Mouse (Mus musculus) adrenal gland, adult 18-20 months (tissue): Measurements from ENCODE around the gene Gdi2. TPM values are rescaled to one million over a fixed set of nuclear protein-coding genes. Genes with fewer than 3 reads are reported as not detected.

ENCODE experiments used
- DNase-seq, 2 experiments: peaks; one replicate each; pipeline ENCODE4 v3.0.0; 2021 to 2022; ENCODE audit warnings: low spot score in 2 of 2
- total RNA-seq, 2 experiments: library from RNA; stranded (reverse); gene quantifications; 1 replicate in 1 of 2; 2 replicates in 1 of 2; pipeline ENCODE4 v1.2.3; 2021

The Gdi2 gene
- total RNA-seq, 2 experiments from 2014 or later: 347 to 392 TPM

DNA sequence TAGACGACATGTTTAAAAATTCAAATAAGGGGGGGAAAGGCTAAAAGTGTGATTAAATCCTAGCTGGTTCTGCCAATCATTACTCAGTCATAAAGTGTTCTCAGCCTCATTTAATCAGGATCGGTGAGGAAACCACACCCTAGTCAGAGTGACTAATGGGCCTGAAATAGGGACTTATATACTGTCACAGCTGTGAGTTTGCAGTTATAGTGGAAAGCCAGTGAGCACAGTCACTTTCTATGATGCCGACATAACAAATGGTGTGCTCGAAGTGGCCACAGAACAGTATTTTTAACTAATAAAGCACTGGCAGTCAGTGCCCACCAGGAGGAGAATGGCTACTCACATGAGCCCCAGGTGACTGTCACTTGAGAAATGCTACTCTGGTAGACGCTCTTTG is 7.1 kb downstream of the Gdi2 start:
- DNase-seq: no peak

DNA sequence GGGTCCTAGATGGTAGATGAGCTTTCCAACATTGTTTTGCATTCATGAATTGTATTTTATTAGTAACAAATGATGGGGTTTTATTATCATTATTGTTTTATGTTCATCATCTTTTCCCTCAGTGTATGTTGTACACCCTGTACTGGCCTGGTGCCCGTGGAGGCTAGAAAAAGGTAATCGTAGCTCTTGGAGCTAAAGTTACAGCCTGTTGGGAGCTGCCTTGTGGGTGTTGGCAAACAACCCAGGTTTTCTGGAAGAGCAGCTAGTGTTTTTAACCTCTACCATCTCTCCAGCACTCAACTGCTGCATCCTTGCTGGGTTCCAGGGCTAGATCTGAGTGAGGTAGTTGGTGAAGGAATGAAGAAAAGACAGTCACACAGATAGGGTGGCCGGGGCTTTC is 9.5 kb downstream of the Gdi2 start:
- DNase-seq: no peak

DNA sequence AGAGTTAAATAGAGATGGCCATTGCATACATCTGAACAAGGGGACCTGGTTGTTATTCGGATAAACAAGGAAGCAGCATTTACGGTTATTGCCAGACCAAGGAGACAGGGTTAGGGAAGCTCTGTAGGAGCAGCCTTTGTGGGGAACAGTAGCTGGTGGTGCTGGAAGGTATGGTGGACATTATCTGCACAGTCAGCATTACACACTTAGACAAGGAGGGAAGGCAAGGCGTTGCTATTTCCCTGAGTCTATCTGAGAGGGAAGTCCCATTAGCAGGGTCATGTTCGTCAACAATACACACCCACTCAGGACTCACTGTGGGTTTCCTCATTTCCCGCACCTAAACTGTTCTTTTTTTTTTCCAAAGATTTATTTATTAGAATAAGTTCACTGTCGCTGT is 10.0 kb downstream of the Gdi2 start:
- no peak for DNase-seq

GRCm38 (mm10) chr13:3563130-3563529 is 25.3 kb downstream of the Gdi2 start:
- DNase-seq: no peak

GRCm38 (mm10) chr13:3563953-3564352 is 26.1 kb downstream of the Gdi2 start:
- DNase-seq: no peak

DNA sequence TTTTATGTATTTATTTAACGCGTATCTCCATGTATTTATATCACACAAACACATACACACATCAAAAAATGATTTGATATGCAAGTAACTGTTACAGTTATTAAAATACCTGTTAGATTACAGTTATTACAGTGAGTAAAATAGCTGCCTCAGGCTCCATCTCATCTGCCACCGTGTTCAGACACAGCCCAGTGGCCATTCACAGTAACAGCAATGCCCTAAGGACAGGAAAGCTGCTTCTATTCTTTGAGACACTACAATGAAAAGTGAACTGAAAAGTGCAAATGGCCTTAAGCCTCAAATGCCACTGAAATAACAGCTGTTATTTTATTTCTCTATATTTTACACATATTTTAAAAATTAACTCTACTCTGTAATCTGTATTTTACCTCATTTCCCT is 52.9 kb downstream of the Gdi2 start:
- no peak for DNase-seq

GRCm38 (mm10) chr13:3594311-3594710 is 56.4 kb downstream of the Gdi2 start:
- DNase-seq: no peak

GRCm38 (mm10) chr13:3596232-3596631 is 58.4 kb downstream of the Gdi2 start:
- DNase-seq: no peak

GRCm38 (mm10) chr13:3609780-3610117 is 71.9 kb downstream of the Gdi2 start:
- DNase-seq: no peak

DNA sequence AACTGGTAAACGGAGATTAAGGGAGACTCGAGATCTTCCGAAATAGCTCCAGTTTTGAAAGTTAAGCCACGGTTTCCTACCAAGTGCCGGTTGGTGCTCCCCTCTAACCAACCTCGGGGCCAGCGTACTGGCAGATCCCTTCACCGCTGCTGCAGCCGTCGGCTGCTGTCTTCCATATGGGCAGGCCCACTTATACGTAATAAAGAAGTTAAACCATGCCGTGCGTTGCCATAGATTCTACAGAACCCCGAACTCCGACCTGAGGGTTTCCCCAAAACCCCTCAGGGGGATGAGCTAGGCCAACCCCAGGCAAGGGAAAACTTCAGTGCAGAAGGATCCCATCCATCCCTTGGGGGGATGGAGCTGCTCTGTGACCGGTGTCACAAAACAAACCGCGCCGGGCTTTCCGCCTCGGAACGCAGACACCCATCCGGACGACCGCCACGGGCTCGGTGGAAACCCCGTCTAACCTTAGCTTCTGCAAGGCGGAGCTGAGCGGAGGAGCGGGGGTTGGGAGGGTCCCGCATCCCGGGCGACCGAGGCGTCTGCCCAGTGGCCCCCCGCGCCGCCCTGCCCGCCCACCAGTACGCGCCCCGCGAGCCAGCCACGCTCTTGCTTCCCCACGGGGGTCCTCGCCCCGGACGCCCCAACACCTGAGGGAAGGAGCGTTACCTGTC is 72.4 kb downstream of the Gdi2 start:
- DNase-seq: peak; percentile 48 to 49

DNA sequence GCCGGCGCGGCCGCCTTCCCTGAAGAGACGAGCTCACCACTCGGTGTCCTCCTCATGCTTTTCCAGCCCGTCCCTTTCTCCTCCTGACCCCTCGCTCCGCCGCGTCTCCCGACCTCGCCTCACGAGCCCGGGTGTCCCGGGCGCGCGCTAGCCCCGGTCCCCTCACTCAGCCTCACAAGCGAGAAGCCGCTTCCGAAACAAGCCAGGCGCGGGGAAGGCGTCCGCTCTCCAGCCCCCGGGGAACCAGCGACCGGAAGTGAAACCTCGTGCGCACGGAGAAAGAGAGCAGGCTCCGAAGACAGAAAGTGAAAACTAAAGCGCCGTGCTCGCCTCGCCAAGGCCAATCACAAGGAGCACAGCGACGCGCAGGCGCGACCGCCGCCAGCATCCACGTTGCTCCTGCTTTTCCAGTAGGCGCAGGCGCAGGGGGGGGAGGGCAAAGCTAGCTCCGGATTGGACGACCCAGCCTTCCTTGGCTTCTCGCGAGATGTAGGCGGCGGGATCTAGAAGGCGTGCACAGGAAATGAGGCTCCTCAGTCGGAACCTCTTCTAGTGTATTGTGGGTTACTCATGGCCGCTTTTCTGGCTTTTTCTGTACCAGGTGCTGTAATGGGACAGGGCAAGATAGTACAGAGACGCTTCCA is 73.1 kb downstream of the Gdi2 start, which contains the start of gene Fam208b:
Gene Fam208b, minus strand, starts transcription at position 314 of the 644 bp plus-strand sequence.
- peak; percentile 92 to 94 for DNase-seq

Other genes with a start within 250 kb of the Gdi2 start
- gene Fam208b, start 73.0 kb downstream of the Gdi2 start, total RNA-seq: 10 to 100 TPM; 17.4 to 19.9 TPM
- 10 to 100 TPM; 12.5 to 15.6 TPM for gene Asb13, start 96.0 kb downstream of the Gdi2 start, total RNA-seq